Mouse (Mus musculus) midbrain, embryonic 14.5 days (tissue): Measurements from ENCODE around the gene Drc3. TPM values are rescaled to one million over a fixed set of nuclear protein-coding genes. Genes with fewer than 3 reads are reported as not detected.
A peak's percentile ranks its signal among the peaks of the same experiment; 100 is the strongest.

Experiments
- ATAC-seq: fragments of 200-750 bp; cut with Nextera tagmentation; 2 replicates; pipeline ENCODE4 v1.8.0; 2017; ENCODE audit warnings: moderate number of reproducible peaks, moderate library complexity; ENCODE audit not compliant: low FRiP score, low TSS enrichment
- DNase-seq: peaks from one replicate; pipeline ENCODE4 v3.0.0-alpha.2; 2015
- H3K27ac ChIP-seq: fragments of 300-500 bp; sonication (generic); replicated peaks from 2 replicates; pipeline ENCODE4 v1.5.1; 2014; ENCODE audit warnings: mild to moderate bottlenecking, low read depth, low read length, moderate library complexity
- H3K27me3 ChIP-seq: fragments of 300-500 bp; sonication (generic); 2 replicates; pipeline ENCODE4 v1.6.1; 2014; ENCODE audit warnings: low read length, control low read depth, mixed read lengths; ENCODE audit not compliant: control insufficient read depth, insufficient read depth
- H3K36me3 ChIP-seq: fragments of 300-500 bp; sonication (generic); 2 replicates; pipeline ENCODE4 v1.6.1; 2014; ENCODE audit warnings: low read length, control low read depth; ENCODE audit not compliant: control insufficient read depth, insufficient read depth
- H3K4me1 ChIP-seq: fragments of 300-500 bp; sonication (generic); 2 replicates; pipeline ENCODE4 v1.6.1; 2014; ENCODE audit warnings: mild to moderate bottlenecking, antibody characterized with exemption, low read length, control low read depth; ENCODE audit not compliant: control insufficient read depth, insufficient read depth
- H3K4me2 ChIP-seq: fragments of 300-500 bp; sonication (generic); 2 replicates; pipeline ENCODE4 v1.6.1; 2014; ENCODE audit warnings: mild to moderate bottlenecking, low read length, moderate library complexity
- H3K4me3 ChIP-seq: fragments of 300-500 bp; sonication (generic); replicated peaks from 2 replicates; pipeline ENCODE4 v1.5.1; 2014; ENCODE audit warnings: low read depth, low read length
- H3K9ac ChIP-seq: fragments of 300-500 bp; sonication (generic); replicated peaks from 2 replicates; pipeline ENCODE4 v1.6.1; 2014; ENCODE audit warnings: mild to moderate bottlenecking, low read length, moderate library complexity
- H3K9me3 ChIP-seq: fragments of 300-500 bp; sonication (generic); 2 replicates; pipeline ENCODE4 v1.6.1; 2016; ENCODE audit warnings: low read length, control low read depth, mixed read lengths; ENCODE audit not compliant: control insufficient read depth
- WGBS: fragments of 180-500 bp; shearing (Covaris S2); extraction: QIAGEN DNeasy Blood & Tissue Kit; methylation state at CpG from one replicate; pipeline ENCODE4 v1.1.7; 2014; 5-methylcytosine and 5-hydroxymethylcytosine counted together
- polyA plus RNA-seq: library from polyadenylated mRNA; unstranded; fragments of >200 nt; fragmentation: Nextera tagmentation; extraction: Ambion mirVana; gene quantifications from 2 replicates; pipeline ENCODE4 v1.2.1, GENCODE M21; 2014

The Drc3 gene
- polyA plus RNA-seq, 1 experiment from 2014 or later, result 6.1 TPM

DNA sequence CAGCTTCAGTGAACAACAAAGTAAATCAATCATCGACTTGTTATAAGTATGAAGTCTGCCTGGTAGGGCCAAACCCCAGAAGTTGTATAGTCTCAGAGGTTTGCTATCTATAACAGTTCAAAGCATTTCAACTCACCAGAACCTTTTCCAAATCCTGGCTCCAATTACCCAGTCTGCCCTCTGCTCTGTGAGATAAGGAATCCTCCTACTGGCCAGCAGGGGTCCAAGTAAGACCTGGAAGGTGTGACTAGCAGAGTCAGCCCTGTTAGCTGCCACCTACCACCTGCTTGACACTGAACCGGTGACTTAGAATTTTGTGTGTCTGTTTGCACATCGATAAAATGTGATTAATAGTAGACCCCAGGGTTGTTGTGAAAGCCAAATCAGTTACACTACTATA lies 14.1 kb downstream of the Drc3 start:
- Histone ChIP-seq H3K4me3 (no peak overlapping the region), H3K27ac (no peak overlapping the region), H3K9me3 (no peaks in the 10 kb centered on the region), H3K4me2 (no peak overlapping the region), H3K27me3 (no peaks in the 10 kb centered on the region), H3K9ac (no peak overlapping the region), H3K4me1 (peaks cover 6% of the 10 kb centered on the region), H3K36me3 (no peaks in the 10 kb centered on the region)
- no peak for DNase-seq
- WGBS, result 80% methylated on average over 3 of the region's 3 CpGs
- ATAC-seq, result no peak

DNA sequence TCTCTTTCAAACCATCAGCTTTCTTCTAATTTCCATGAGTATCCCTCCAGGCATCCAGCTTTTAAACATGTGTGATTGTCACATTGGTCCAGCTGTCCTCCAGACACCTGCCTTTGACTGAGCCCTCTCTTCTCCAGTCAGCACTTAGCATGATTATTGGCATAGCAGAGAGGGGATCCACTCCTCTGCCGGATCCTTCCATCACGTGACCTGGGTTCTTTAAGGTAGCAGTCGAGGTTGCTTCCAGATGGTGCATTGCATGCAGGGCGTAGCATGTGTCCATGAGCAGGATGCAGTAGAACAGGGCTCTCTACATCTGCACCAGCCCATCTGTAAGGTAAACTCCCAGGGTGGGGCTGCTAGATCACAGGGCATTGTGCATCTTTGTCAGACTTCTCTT lies 15.8 kb downstream of the Drc3 start:
- Histone ChIP-seq H3K4me1 (peaks cover 6% of the 10 kb centered on the region), H3K4me3 (no peak overlapping the region), H3K27ac (no peak overlapping the region), H3K36me3 (no peaks in the 10 kb centered on the region), H3K9ac (no peak overlapping the region), H3K9me3 (no peaks in the 10 kb centered on the region), H3K27me3 (no peaks in the 10 kb centered on the region), H3K4me2 (no peak overlapping the region)
- ATAC-seq (no peak), DNase-seq (no peak)
- WGBS, result 76% methylated on average over 4 of the region's 4 CpGs

DNA sequence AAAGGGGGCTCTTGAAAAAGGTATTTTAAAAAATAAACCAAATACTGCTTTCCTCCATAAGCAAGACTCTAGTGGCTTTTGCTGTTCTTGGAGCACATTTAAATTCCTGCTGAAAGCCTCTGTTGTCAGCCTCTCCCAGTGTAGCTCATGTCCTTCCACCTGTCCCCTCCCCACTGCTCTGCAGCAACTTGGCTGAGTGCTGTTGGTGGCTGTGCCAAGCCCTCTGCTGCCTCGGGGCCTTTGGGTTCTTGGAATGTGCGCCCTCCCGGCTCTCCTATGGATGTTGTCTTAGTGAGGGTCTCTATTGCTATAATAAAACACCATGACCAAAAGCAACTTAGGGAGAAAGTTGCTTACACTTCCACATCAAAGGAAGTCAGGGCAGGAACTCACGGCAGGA lies 16.3 kb downstream of the Drc3 start:
- 79% methylated on average over 4 of the region's 4 CpGs for WGBS
- no peak overlapping the region for H3K4me2 ChIP-seq
- DNase-seq, result no peak
- no peak overlapping the region for H3K27ac ChIP-seq
- no peaks in the 10 kb centered on the region for H3K27me3 ChIP-seq
- no peak for ATAC-seq
- H3K4me3 ChIP-seq, result no peak overlapping the region
- peaks cover 6% of the 10 kb centered on the region for H3K4me1 ChIP-seq
- H3K36me3 ChIP-seq, result no peaks in the 10 kb centered on the region
- H3K9me3 ChIP-seq, result no peaks in the 10 kb centered on the region
- no peak overlapping the region for H3K9ac ChIP-seq

DNA sequence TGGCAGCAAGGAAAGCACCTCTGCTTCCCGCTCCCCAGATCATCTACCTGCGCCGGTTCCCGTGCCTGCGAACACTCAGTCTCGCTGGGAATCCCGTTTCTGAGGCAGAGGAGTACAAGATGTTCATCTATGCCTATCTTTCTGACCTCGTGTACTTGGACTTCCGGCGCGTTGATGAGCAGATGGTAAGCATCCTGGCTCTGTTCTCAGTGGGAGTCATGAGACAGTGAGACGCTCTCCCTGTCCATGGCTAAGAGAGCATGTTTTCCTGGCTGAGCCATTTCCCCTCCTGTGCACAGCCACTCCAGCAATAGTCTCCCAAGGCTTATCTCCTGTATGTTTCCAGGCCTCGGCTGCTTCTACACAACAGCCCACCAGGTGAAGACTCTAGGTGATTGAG lies 17.3 kb downstream of the Drc3 start:
- H3K27me3 ChIP-seq, result no peaks in the 10 kb centered on the region
- no peak overlapping the region for H3K9ac ChIP-seq
- H3K4me2 ChIP-seq, result no peak overlapping the region
- no peak for DNase-seq
- H3K36me3 ChIP-seq, result no peaks in the 10 kb centered on the region
- H3K4me1 ChIP-seq, result peaks cover 6% of the 10 kb centered on the region
- WGBS, result 92% methylated on average over 13 of the region's 13 CpGs
- no peak for ATAC-seq
- no peak overlapping the region for H3K27ac ChIP-seq
- H3K4me3 ChIP-seq, result no peak overlapping the region
- no peaks in the 10 kb centered on the region for H3K9me3 ChIP-seq

DNA sequence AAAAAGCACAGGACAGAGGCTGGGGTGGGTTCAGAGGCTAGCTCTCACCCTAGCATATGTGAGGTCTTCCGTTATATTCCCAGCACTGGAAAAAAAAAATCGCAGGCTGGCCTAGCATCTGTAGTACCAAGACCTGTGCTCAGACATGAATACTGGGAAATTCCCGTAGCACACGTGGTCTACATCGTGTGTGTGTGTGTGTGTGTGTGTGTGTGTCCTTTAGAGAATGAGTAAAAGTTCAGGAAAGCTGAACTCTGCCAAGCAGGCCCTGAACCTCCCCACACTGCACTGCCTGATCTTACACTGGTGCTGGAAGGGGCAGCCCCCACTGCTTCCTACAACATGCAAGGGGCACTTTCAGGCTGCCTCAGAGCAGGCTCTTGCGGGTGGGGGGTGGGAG lies 21.4 kb downstream of the Drc3 start:
- DNase-seq, result no peak
- no peaks in the 10 kb centered on the region for H3K9me3 ChIP-seq
- WGBS, result 82% methylated on average over 6 of the region's 6 CpGs
- no peaks in the 10 kb centered on the region for H3K27me3 ChIP-seq
- H3K27ac ChIP-seq, result no peak overlapping the region
- no peak for ATAC-seq
- H3K4me1 ChIP-seq, result no peaks in the 10 kb centered on the region
- no peak overlapping the region for H3K9ac ChIP-seq
- no peak overlapping the region for H3K4me3 ChIP-seq
- H3K4me2 ChIP-seq, result no peak overlapping the region
- H3K36me3 ChIP-seq, result no peaks in the 10 kb centered on the region

DNA sequence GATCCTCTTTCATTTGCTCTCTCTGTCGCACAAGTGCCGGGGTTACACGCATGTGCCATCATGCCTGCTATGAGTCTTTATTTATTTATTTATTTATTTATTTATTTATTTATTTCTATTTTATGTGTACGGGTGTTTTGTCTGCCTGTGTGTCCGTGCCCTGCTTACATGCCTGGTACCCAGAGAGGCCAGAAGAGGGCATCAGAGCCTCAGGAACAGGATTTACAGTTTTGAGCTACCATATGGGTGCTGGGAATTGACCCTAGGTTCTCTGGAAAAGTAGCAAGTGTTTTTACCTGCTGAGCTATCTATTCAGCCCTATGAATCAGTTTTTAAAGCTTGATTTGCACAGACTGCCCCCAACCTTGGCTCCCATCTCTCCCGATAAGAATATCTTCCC lies 30.4 kb downstream of the Drc3 start:
- H3K27me3 ChIP-seq, result no peaks in the 10 kb centered on the region
- no peaks in the 10 kb centered on the region for H3K9me3 ChIP-seq
- no peaks in the 10 kb centered on the region for H3K36me3 ChIP-seq
- peaks cover 21% of the 10 kb centered on the region for H3K4me1 ChIP-seq
- H3K4me2 ChIP-seq, result no peak overlapping the region
- DNase-seq, result no peak
- WGBS, result 88% methylated on average over 6 of the region's 6 CpGs
- no peak overlapping the region for H3K27ac ChIP-seq
- ATAC-seq, result no peak
- H3K4me3 ChIP-seq, result no peak overlapping the region
- H3K9ac ChIP-seq, result no peak overlapping the region

DNA sequence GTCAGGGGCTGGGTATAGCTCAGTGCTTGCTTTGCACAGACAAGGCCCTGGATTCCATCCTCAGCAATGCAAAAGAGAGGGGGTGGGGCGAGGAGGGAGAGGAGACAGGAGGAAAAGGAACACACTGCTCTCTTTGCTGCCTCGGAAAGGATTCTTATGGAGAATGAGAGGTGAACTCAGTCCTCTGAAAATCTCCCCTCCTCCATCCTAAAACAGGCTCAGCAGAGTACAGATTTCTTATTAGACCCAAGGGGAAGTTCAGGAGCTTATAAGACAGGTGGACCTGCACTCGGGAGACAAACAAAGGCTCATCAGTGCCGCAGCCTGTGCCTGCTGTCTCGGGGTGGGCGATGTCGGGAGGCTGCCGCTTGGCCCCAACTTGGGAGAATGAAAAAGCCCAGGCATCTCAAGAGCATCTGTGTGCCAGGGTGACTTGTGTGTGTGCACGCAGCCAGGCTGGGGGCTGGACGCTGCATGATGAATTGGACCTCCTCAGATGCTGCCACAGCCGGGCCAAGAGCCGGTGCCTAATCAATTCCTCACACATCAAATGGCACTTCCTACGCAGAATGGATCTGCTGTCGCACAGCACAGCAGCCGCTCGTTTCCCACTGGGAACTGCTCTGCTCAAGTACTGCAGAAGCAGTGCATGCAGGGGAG lies 31.8 kb downstream of the Drc3 start:
- DNase-seq (peak; percentile 80), ATAC-seq (peak; percentile 62)
- no peak overlapping the region; the same call in 1 of the 2 replicates for H3K4me3 ChIP-seq
- peak overlapping the region; percentile 49 for H3K9ac ChIP-seq
- H3K36me3 ChIP-seq, result no peaks in the 10 kb centered on the region
- peak overlapping the region; percentile 87 for H3K27ac ChIP-seq
- peak overlapping the region; percentile 49 for H3K4me2 ChIP-seq
- no peaks in the 10 kb centered on the region for H3K27me3 ChIP-seq
- peaks cover 21% of the 10 kb centered on the region for H3K4me1 ChIP-seq
- 1% methylated on average over 16 of the region's 16 CpGs for WGBS
- H3K9me3 ChIP-seq, result no peaks in the 10 kb centered on the region

- Histone ChIP-seq H3K27me3 (no peaks in the 10 kb centered on the region), H3K9me3 (no peaks in the 10 kb centered on the region), H3K4me2 (no peak overlapping the region), H3K36me3 (no peaks in the 10 kb centered on the region), H3K27ac (peak overlapping the region; percentile 87), H3K9ac (no peak overlapping the region; the same call in 1 of the 2 replicates), H3K4me3 (no peak overlapping the region), H3K4me1 (peaks cover 21% of the 10 kb centered on the region)
- 84% methylated on average over 5 of the region's 5 CpGs for WGBS
- no peak for DNase-seq
- ATAC-seq, result no peak
Measured at GRCm38 (mm10) chr11:60385946-60386345, 32.8 kb downstream of the Drc3 start.

DNA sequence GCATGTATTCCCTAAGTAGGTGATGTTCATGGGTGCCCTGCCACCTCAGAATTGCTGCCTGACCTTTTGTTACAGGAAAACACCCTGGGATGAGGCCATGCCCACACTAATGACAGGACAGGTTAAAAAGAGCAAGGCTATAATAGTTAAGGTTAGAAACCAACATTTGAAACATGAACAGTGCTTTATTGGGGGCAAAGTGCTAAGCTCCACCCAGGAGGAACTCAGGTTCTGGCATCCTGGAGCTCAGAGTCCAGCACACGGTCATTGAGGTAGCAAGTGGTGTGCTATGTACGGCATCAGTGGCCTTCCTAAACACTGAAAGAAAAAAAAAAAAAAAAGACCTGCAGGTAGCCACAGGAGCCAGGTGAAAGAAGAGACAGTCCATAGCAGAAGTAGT lies 34.8 kb downstream of the Drc3 start:
- H3K27me3 ChIP-seq, result no peaks in the 10 kb centered on the region

More for the DNA sequence above, 34.8 kb downstream of the Drc3 start:
- Histone ChIP-seq H3K4me2 (no peak overlapping the region), H3K36me3 (no peaks in the 10 kb centered on the region), H3K9ac (no peak overlapping the region), H3K9me3 (no peaks in the 10 kb centered on the region), H3K27ac (no peak overlapping the region), H3K4me3 (no peak overlapping the region), H3K4me1 (peaks cover 21% of the 10 kb centered on the region)
- ATAC-seq (no peak), DNase-seq (no peak)
- 91% methylated on average over 2 of the region's 2 CpGs for WGBS
